In the genomic region with DNA sequence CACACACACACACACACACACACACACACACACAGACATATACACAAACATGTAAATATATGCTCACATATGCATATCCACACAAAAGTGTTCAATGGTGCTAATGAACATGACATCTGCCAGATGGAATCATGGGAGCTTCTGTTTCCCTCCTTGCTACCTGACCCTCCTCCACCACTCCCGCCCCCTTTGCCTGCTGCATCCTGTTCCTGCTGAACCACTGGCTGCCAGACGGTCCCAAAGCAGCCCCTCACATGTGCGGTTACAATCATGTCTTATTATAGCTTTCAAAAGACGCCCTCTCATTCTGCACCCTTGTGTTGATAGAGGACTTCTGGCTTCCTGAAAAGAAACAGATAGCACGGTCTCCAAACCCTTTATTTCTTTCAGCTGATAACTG, we compare ENCODE assay signal across 14 mouse cellular contexts.
DNase-seq lines count a peak whose midpoint lies in the region; ATAC-seq lines count a peak whose summit lies in the region.
"Had no signal": no experiment of that assay in that cellular context is flagged by ENCODE, and none has a peak within 500 bp of the region (broad histone marks: within the 10 kb centered on the region; RNA-seq: fewer than 3 reads in every experiment).

No protein-coding gene starts in this region.

- H3K9me3 ChIP-seq in heart, embryonic 14.5 days (ENCODE audit: control insufficient read depth, low read length), result no peaks in the 10 kb centered on the region
- H3K9me3 ChIP-seq in neural tube, embryonic 13.5 days, result no peaks in the 10 kb centered on the region
- no peaks in the 10 kb centered on the region for H3K9me3 ChIP-seq in neural tube, embryonic 15.5 days (replicated peaks)
- no peaks in the 10 kb centered on the region for H3K9me3 ChIP-seq in midbrain, embryonic 16.5 days (replicated peaks; ENCODE audit: control insufficient read depth, low read length, poor library complexity, severe bottlenecking)
- H3K9me3 ChIP-seq: liver, embryonic 15.5 days had no signal

- H3K27ac ChIP-seq in heart, embryonic 14.5 days (replicated peaks in 1 of 2; ENCODE audit: control insufficient read depth in 1 of 2, insufficient read depth in 1 of 2, low read depth in 2 of 2, low read length in 2 of 2), result no peak overlapping the region
- no peak overlapping the region; the same call in 1 of the 2 replicates for H3K27ac ChIP-seq in neural tube, embryonic 13.5 days (replicated peaks)
- no peak overlapping the region for H3K27ac ChIP-seq in neural tube, embryonic 15.5 days (replicated peaks)
- peak overlapping the region; percentile 5 for H3K27ac ChIP-seq in midbrain, embryonic 16.5 days (ENCODE audit: low read length)
- H3K27ac ChIP-seq: liver, embryonic 15.5 days had no signal

- intact Hi-C loops in heart, postnatal 14 days (cut with DNase I), result no loop called here

- no peak for DNase-seq in heart, postnatal 14 days
- DNase-seq in forelimb bud, embryonic 11.5 days (ENCODE audit: low read depth, low spot score), result peak; percentile 26
- DNase-seq in Muller cell, postnatal 12 days (ENCODE audit: inconsistent ontology term), result no peak
- DNase-seq in spleen, adult 12 weeks (ENCODE audit: low spot score), result no peak
- DNase-seq: cerebellum, postnatal 14 days; gastrocnemius, postnatal 14 days; kidney, postnatal 10 days; thymus, postnatal 4 days had no signal

- WGBS in heart, embryonic 14.5 days, result 3% methylated on average over 5 of the region's 5 CpGs
- WGBS in neural tube, embryonic 13.5 days, result 49% methylated on average over 5 of the region's 5 CpGs
- 35% methylated on average over 5 of the region's 5 CpGs for WGBS in neural tube, embryonic 15.5 days
- 27% methylated on average over 5 of the region's 5 CpGs for WGBS in midbrain, embryonic 16.5 days

- H3K4me1 ChIP-seq in heart, embryonic 14.5 days (ENCODE audit: control insufficient read depth in 2 of 2, insufficient read depth in 2 of 2, low read length in 2 of 2), result peaks cover 2 to 9% of the 10 kb centered on the region in 2 experiments; a peak in 2 of 4 replicates
- 0 out of 2 replicates have a peak, but pooled peaks cover 3% of the 10 kb centered on the region for H3K4me1 ChIP-seq in neural tube, embryonic 13.5 days (replicated peaks)
- peaks cover 5% of the 10 kb centered on the region for H3K4me1 ChIP-seq in neural tube, embryonic 15.5 days
- H3K4me1 ChIP-seq in midbrain, embryonic 16.5 days (ENCODE audit: control insufficient read depth, insufficient read depth, low read length), result peaks cover 5% of the 10 kb centered on the region
- H3K4me1 ChIP-seq: liver, embryonic 15.5 days had no signal

- H3K27me3 ChIP-seq in heart, embryonic 14.5 days (ENCODE audit: control insufficient read depth, insufficient read depth, low read length), result peaks cover 4% of the 10 kb centered on the region
- H3K27me3 ChIP-seq in neural tube, embryonic 13.5 days, result no peaks in the 10 kb centered on the region
- no peaks in the 10 kb centered on the region for H3K27me3 ChIP-seq in neural tube, embryonic 15.5 days (replicated peaks)
- no peaks in the 10 kb centered on the region for H3K27me3 ChIP-seq in midbrain, embryonic 16.5 days (ENCODE audit: control insufficient read depth, insufficient read depth, low read depth, low read length)
- H3K27me3 ChIP-seq: liver, embryonic 15.5 days had no signal

- ATAC-seq in heart, embryonic 14.5 days (ENCODE audit: insufficient number of reproducible peaks, insufficient read depth, low FRiP score, low read depth), result 0 out of 2 replicates have a peak, but pooled peaks have one; percentile 39
- ATAC-seq in neural tube, embryonic 13.5 days (ENCODE audit: low read depth), result no peak
- no peak for ATAC-seq in neural tube, embryonic 15.5 days (ENCODE audit: low FRiP score)
- no peak for ATAC-seq in midbrain, embryonic 16.5 days

- no peak overlapping the region for H3K9ac ChIP-seq in heart, embryonic 14.5 days (ENCODE audit: low read length)
- H3K9ac ChIP-seq in neural tube, embryonic 13.5 days, result peak overlapping the region; percentile 2; the same call in 1 of the 2 replicates
- no peak overlapping the region for H3K9ac ChIP-seq in neural tube, embryonic 15.5 days (replicated peaks)
- no peak overlapping the region for H3K9ac ChIP-seq in midbrain, embryonic 16.5 days (ENCODE audit: low read depth, low read length)
- H3K9ac ChIP-seq: liver, embryonic 15.5 days had no signal

- H3K4me2 ChIP-seq in heart, embryonic 14.5 days (ENCODE audit: low read length), result peak overlapping the region; percentile 51
- no peak overlapping the region for H3K4me2 ChIP-seq in neural tube, embryonic 13.5 days
- no peak overlapping the region; the same call in 1 of the 2 replicates for H3K4me2 ChIP-seq in neural tube, embryonic 15.5 days
- peak overlapping the region; percentile 0; the same call in 1 of the 2 replicates for H3K4me2 ChIP-seq in midbrain, embryonic 16.5 days (ENCODE audit: low read length)
- H3K4me2 ChIP-seq: liver, embryonic 15.5 days had no signal

- H3K4me3 ChIP-seq in heart, embryonic 14.5 days (ENCODE audit: control insufficient read depth in 1 of 2, insufficient read depth in 1 of 2, low read depth in 1 of 2, low read length in 2 of 2), result no peak overlapping the region
- no peak overlapping the region for H3K4me3 ChIP-seq in neural tube, embryonic 13.5 days
- no peak overlapping the region for H3K4me3 ChIP-seq in neural tube, embryonic 15.5 days (replicated peaks)
- H3K4me3 ChIP-seq in midbrain, embryonic 16.5 days (ENCODE audit: low read depth, low read length), result no peak overlapping the region
- H3K4me3 ChIP-seq: liver, embryonic 15.5 days; myocyte had no signal

- H3K36me3 ChIP-seq in heart, embryonic 14.5 days (ENCODE audit: control insufficient read depth, insufficient read depth, low read length), result no peaks in the 10 kb centered on the region
- no peaks in the 10 kb centered on the region for H3K36me3 ChIP-seq in neural tube, embryonic 13.5 days
- H3K36me3 ChIP-seq in neural tube, embryonic 15.5 days, result no peaks in the 10 kb centered on the region
- H3K36me3 ChIP-seq in midbrain, embryonic 16.5 days (ENCODE audit: control insufficient read depth, insufficient read depth, low read length), result no peaks in the 10 kb centered on the region
- H3K36me3 ChIP-seq: liver, embryonic 15.5 days had no signal

Comparison
In these comparisons a context has a peak if more than half of its experiments do, and no peak if none do; other contexts are left out.
1. H3K4me2 ChIP-seq: peak in heart, embryonic 14.5 days (single experiment) and midbrain, embryonic 16.5 days (single experiment); none in neural tube, embryonic 13.5 days (single experiment) and neural tube, embryonic 15.5 days (single experiment).